Mouse (Mus musculus): ENCODE results near the gene Glt28d2. TPM values are rescaled to one million over a fixed set of nuclear protein-coding genes. Genes with fewer than 3 reads are reported as not detected.

Glt28d2 gene
- 21.3 TPM for polyA plus RNA-seq (2014; fragmentation: Illumina TruSeq; extraction: RNeasy Lipid Tissue Mini Kit (QIAGEN cat#74804); ENCODE audit: low replicate concordance)

DNA sequence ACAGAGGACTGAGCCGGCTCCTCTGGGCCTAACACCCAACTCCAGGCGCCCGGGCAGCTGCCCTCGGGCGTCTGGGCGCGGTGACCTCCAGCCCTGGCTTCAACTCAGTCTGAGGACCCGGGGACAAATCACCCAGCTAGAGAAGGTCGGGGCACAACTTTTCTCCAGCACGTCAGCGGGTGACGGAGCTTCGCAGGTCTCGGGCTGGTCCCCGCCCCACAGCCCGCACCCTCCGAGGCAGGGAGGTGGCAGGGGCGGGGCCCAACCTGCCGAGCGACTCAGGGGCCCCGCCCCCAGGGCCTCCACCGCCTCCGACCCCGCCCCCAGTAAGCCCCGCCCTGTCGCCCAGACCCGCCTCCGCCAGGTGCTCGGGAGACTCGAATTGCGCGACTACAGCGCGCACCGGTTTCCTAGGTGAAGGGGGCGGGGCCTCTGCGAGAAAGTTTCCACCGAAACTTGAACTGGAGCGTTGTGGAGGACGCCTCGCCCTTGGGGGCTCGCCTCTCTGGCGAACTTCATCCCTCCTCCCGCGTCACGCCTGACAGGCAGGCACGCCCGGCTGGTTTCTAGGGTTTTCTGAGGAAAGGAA lies at the start of gene Glt28d2, which contains the start of gene Gm37240:
TSS of gene Glt28d2 (minus strand) at position 278 of the 589 bp plus-strand sequence.
TSS of gene Gm37240 (minus strand) at position 280 of the 589 bp plus-strand sequence.

Other genes with a start within 250 kb of the Glt28d2 start
- 6.2 TPM for gene Fam160a1, start 70.2 kb downstream of the Glt28d2 start, polyA plus RNA-seq (2014; fragmentation: Illumina TruSeq; extraction: RNeasy Lipid Tissue Mini Kit (QIAGEN cat#74804); ENCODE audit: low replicate concordance)
- gene Gm37240, start within 50 bp of the Glt28d2 start, polyA plus RNA-seq (2014; fragmentation: Illumina TruSeq; extraction: RNeasy Lipid Tissue Mini Kit (QIAGEN cat#74804); ENCODE audit: low replicate concordance) = 0.22 TPM
- gene Sh3d19, start 83.6 kb upstream of the Glt28d2 start, polyA plus RNA-seq (2014; fragmentation: Illumina TruSeq; extraction: RNeasy Lipid Tissue Mini Kit (QIAGEN cat#74804); ENCODE audit: low replicate concordance) = 105 TPM
- gene Prss48, start 115.0 kb upstream of the Glt28d2 start, polyA plus RNA-seq (2014; fragmentation: Illumina TruSeq; extraction: RNeasy Lipid Tissue Mini Kit (QIAGEN cat#74804); ENCODE audit: low replicate concordance) = not detected